1 mouse cellular context compared by ENCODE assay signal in the genomic region with DNA sequence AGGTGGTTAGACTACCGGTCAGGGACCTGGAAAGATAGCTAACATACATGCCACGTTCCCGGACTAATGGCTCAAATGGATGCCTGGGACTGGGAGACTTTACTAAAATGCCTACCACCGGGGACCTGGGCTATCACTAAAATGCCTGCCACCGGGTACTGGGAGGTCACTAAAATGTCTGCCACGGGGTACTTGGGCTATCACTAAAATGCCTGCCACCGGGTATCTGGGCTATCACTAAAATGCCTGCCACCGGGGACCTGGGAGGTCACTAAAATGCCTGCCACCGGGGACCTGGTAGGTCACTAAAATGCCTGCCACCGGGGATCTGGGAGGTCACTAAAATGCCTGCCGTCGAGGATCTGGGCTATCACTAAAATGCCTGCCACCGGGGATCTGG.
A peak's percentile ranks its signal among the peaks of the same experiment; 100 is the strongest.
TF ChIP-seq lines count a peak whose summit lies in the region.

No protein-coding gene starts in this region.

TF ChIP-seq in ES-E14, 5 proteins besides CTCF, POLR2A, EP300 and RAD21:
- peak; percentile 73 for TF ChIP-seq ZC3H11A (IDR thresholded peaks at IDR 0.05; ENCODE audit: borderline replicate concordance, low read depth, low read length)
